ENCODE assay signal across 8 mouse cellular contexts in the genomic region with DNA sequence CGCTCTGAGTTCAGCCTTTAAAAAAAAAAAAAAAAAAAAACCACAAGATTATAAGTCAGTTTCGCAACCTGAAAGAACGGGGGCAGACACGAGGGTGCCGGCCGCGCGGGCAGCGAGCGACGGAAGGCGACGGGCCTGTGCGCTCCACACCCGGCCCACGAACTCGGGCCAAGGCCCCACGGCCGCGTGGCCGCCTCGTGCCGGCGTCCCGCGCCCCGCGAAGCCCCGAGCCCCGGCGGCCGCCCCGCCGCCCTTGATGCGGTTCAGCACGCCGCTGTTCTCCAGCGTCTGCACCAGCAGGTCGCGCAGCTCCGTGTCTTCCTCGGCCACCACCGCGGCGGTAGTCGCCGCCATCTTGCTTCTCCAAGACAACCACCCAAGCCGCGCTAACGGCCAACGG. TPM values are rescaled to one million over a fixed set of nuclear protein-coding genes. Genes with fewer than 3 reads are reported as not detected.
A peak's percentile ranks its signal among the peaks of the same experiment; 100 is the strongest.
DNase-seq lines count a peak whose midpoint lies in the region; ATAC-seq and TF ChIP-seq lines count a peak whose summit lies in the region.
"Not testable (repeated sequence)": the region's sequence is repeated elsewhere in the genome, so short reads cannot be mapped to it uniquely, and the experiment has no call there.

A gene (minus strand): TSS at position 381 of the 400 bp plus-strand sequence.

- peak; percentile 30 for ATAC-seq in liver, postnatal 0 days

- H3K36me3 ChIP-seq in ES-E14 (ENCODE audit: control insufficient read depth, insufficient read depth, low read length, poor library complexity, severe bottlenecking); hindbrain, embryonic 10.5 days; liver, postnatal 0 days (replicated peaks; ENCODE audit: insufficient read depth, low read length): not testable (repeated sequence)

- peak within 1 kb of the TSS; percentile 62 for H3K4me2 ChIP-seq in liver, postnatal 0 days (ENCODE audit: low read depth, low read length)

- TF ChIP-seq CTCF in layer of hippocampus, adult 2 months (conservative IDR thresholded peaks at IDR 0.05); liver, postnatal 0 days (IDR thresholded peaks at IDR 0.05; ENCODE audit: low read depth): not testable (repeated sequence)

- under 1% methylated on average over 47 of the region's 51 CpGs for WGBS in hindbrain, embryonic 10.5 days
- WGBS in liver, postnatal 0 days (ENCODE audit: insufficient replicate concordance) = under 1% methylated on average over 36 of the region's 51 CpGs

- TF ChIP-seq EP300 in liver, postnatal 0 days (IDR thresholded peaks at IDR 0.05; ENCODE audit: low read depth) = not testable (repeated sequence)

- H3K4me3 ChIP-seq in ES-E14 (ENCODE audit: insufficient read depth in 1 of 2, low read depth in 1 of 2, low read length in 2 of 2, poor library complexity in 1 of 2, severe bottlenecking in 1 of 2) = peak within 1 kb of the TSS; percentile 39 to 65
- peak within 1 kb of the TSS; percentile 59 for H3K4me3 ChIP-seq in hindbrain, embryonic 10.5 days
- peak within 1 kb of the TSS; percentile 50 for H3K4me3 ChIP-seq in layer of hippocampus, adult 2 months
- H3K4me3 ChIP-seq in liver, postnatal 0 days (ENCODE audit: low read depth, low read length) = peak within 1 kb of the TSS; percentile 55

- not testable (repeated sequence) for H3K27me3 ChIP-seq in hindbrain, embryonic 10.5 days (ENCODE audit: insufficient read depth, poor library complexity, severe bottlenecking); liver, postnatal 0 days (ENCODE audit: insufficient read depth, low read length)

- H3K27ac ChIP-seq in ES-E14 (ENCODE audit: insufficient read depth, low read depth, low read length, poor library complexity, severe bottlenecking); layer of hippocampus, adult 2 months: not testable (repeated sequence)
- peak within 1 kb of the TSS; percentile 89 for H3K27ac ChIP-seq in hindbrain, embryonic 10.5 days
- peak within 1 kb of the TSS; percentile 80 for H3K27ac ChIP-seq in liver, postnatal 0 days (ENCODE audit: low read depth)

- in situ Hi-C loops in ES-E14 (cut with MboI; ENCODE audit: low sequenced_read_pairs in 2 of 2, unreplicated experiment in 2 of 2) = loop anchor here in 1 of 2 experiments (25.0 kb wide), 1 partner anchor 977 kb away; a partner anchor contains a TSS

- H3K9ac ChIP-seq in ES-E14 (ENCODE audit: insufficient read depth, low read depth, low read length, poor library complexity, severe bottlenecking) = not testable (repeated sequence)
- peak within 1 kb of the TSS; percentile 69 for H3K9ac ChIP-seq in liver, postnatal 0 days (replicated peaks)

- not testable (repeated sequence) for DNase-seq in ES-E14 (ENCODE audit: low read depth, low spot score)
- peak; percentile 55 to 62 for DNase-seq in cerebellum, postnatal 10 days
- peak; percentile 38 to 54 for DNase-seq in frontal cortex, postnatal 36 days (ENCODE audit: low spot score in 2 of 2)
- peak; percentile 18 for DNase-seq in hindbrain, embryonic 10.5 days (ENCODE audit: low spot score)
- DNase-seq in layer of hippocampus, adult 2 months (ENCODE audit: low spot score in 2 of 2) = peak in 1 of 2 experiments; percentile 20
- DNase-seq in liver, postnatal 0 days = peak; percentile 40
- peak; percentile 24 for DNase-seq in neural tube, embryonic 10.5 days (ENCODE audit: extremely low spot score, low spot score)
- peak; percentile 57 for DNase-seq in testis, postnatal 10 days (ENCODE audit: low spot score)

- H3K4me1 ChIP-seq in ES-E14 (ENCODE audit: control insufficient read depth in 2 of 2, insufficient read depth in 2 of 2, low read length in 2 of 2, poor library complexity in 1 of 2); hindbrain, embryonic 10.5 days (replicated peaks); liver, postnatal 0 days (ENCODE audit: insufficient read depth): not testable (repeated sequence)

- not testable (repeated sequence) for H3K9me3 ChIP-seq in ES-E14 (ENCODE audit: control insufficient read depth, insufficient read depth, low read depth, low read length); hindbrain, embryonic 10.5 days; liver, postnatal 0 days (ENCODE audit: low read length)

RNA-seq across cellular contexts. Expression of the gene that starts here (rescaled TPM):
- 5.8 and 6.5 TPM in 2 replicates for total RNA-seq in ES-E14 (2012; rRNA removed)
- polyA plus RNA-seq in hindbrain, embryonic 10.5 days (2016; fragmentation: Nextera tagmentation; extraction: Ambion mirVana) = 49.7 and 50.6 TPM in 2 replicates
- total RNA-seq in layer of hippocampus, adult 2 months (2021) = 10 to 100 TPM; 25.0 to 27.1 TPM
- polyA plus RNA-seq in liver, postnatal 0 days (2015; fragmentation: Nextera tagmentation; extraction: Ambion mirVana) = 9.2 and 9.6 TPM in 2 replicates
